ENCODE assay signal across 9 mouse cellular contexts in the genomic region with DNA sequence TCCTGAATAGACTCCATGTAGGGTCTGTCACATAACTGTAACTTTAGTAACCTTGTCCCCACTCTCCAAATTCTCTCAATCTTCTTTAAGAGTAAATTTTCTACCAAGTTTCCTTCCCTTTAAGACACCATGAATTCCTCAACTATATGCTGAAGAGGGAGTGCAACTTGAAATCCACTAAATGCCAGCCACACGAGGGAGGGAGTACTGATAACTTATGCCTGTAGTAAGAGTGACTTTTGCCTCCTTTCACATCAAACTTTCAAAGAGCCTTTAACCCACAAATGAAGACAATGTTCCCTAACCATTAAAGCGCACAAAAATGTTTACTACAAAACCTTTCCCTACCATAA. TPM values are rescaled to one million over a fixed set of nuclear protein-coding genes. Genes with fewer than 3 reads are reported as not detected.
DNase-seq lines count a peak whose midpoint lies in the region; ATAC-seq lines count a peak whose summit lies in the region.
"Had no signal": no experiment of that assay in that cellular context is flagged by ENCODE, and none has a peak within 500 bp of the region (broad histone marks: within the 10 kb centered on the region; RNA-seq: fewer than 3 reads in every experiment).

No protein-coding gene starts in this region.

- no peaks in the 10 kb centered on the region for H3K36me3 ChIP-seq in limb, embryonic 12.5 days
- H3K36me3 ChIP-seq in stomach, embryonic 14.5 days (ENCODE audit: control insufficient read depth, insufficient read depth, low read length) = no peaks in the 10 kb centered on the region

- H3K9ac ChIP-seq in limb, embryonic 12.5 days (replicated peaks) = no peak overlapping the region
- H3K9ac ChIP-seq in stomach, embryonic 14.5 days (replicated peaks; ENCODE audit: low read depth, low read length) = no peak overlapping the region

- H3K27ac ChIP-seq in limb, embryonic 12.5 days = no peak overlapping the region
- no peak overlapping the region for H3K27ac ChIP-seq in stomach, embryonic 14.5 days (ENCODE audit: low read length)

- peak overlapping the region; percentile 51 for H3K4me3 ChIP-seq in limb, embryonic 12.5 days (replicated peaks)
- peak overlapping the region; percentile 38 for H3K4me3 ChIP-seq in stomach, embryonic 14.5 days (ENCODE audit: low read depth, low read length)

- no peak for DNase-seq in frontal cortex, adult 2 months (ENCODE audit: extremely low spot score in 1 of 2, low spot score in 1 of 2)
- DNase-seq in retina, embryonic 14.5 days (ENCODE audit: low spot score) = peak; percentile 8
- no peak for DNase-seq in retina, postnatal 1 day
- no peak for DNase-seq in thymus, postnatal 36 days
- DNase-seq in left cerebral cortex, adult 11 months (ENCODE audit: low spot score) = no peak

- H3K4me2 ChIP-seq in limb, embryonic 12.5 days = peak overlapping the region; percentile 74
- peak overlapping the region; percentile 49 for H3K4me2 ChIP-seq in stomach, embryonic 14.5 days (replicated peaks; ENCODE audit: low read depth, low read length)

- no peaks in the 10 kb centered on the region for H3K9me3 ChIP-seq in limb, embryonic 12.5 days
- H3K9me3 ChIP-seq in stomach, embryonic 14.5 days (ENCODE audit: control insufficient read depth, low read depth, low read length) = no peaks in the 10 kb centered on the region

- H3K27me3 ChIP-seq in limb, embryonic 12.5 days = no peaks in the 10 kb centered on the region
- no peaks in the 10 kb centered on the region for H3K27me3 ChIP-seq in stomach, embryonic 14.5 days (ENCODE audit: control insufficient read depth, insufficient read depth, low read length)

- WGBS in limb, embryonic 12.5 days = 54% methylated on average over 2 of the region's 2 CpGs
- 49% methylated on average over 2 of the region's 2 CpGs for WGBS in stomach, embryonic 14.5 days

- ATAC-seq in frontal cortex, adult (ENCODE audit: low TSS enrichment) = peak; percentile 53; the same call in 1 of the 2 replicates
- ATAC-seq in limb, embryonic 12.5 days (ENCODE audit: insufficient number of reproducible peaks, insufficient read depth, low FRiP score, low TSS enrichment, low read depth) = no peak
- no peak for ATAC-seq in stomach, embryonic 14.5 days (ENCODE audit: insufficient number of reproducible peaks, insufficient read depth, low FRiP score, low read depth)

- H3K4me1 ChIP-seq in limb, embryonic 12.5 days (replicated peaks) = no peaks in the 10 kb centered on the region
- H3K4me1 ChIP-seq in stomach, embryonic 14.5 days (ENCODE audit: control insufficient read depth, insufficient read depth, low read length) = no peaks in the 10 kb centered on the region

RNA-seq across cellular contexts. Expression of a gene that starts 1.0 kb away (rescaled TPM):
- polyA plus RNA-seq in frontal cortex, adult 2 months (2012; rRNA removed) = 5.8 and 5.9 TPM in 2 replicates
- 0.83 and 0.98 TPM in 2 replicates for polyA plus RNA-seq in limb, embryonic 12.5 days (2016; fragmentation: Nextera tagmentation; extraction: Ambion mirVana)
- polyA plus RNA-seq in stomach, embryonic 14.5 days (2014; fragmentation: Nextera tagmentation; extraction: Ambion mirVana) = 1.7 and 2.5 TPM in 2 replicates

RNA-seq across cellular contexts. Expression of a gene that starts 12.7 kb away (rescaled TPM):
- polyA plus RNA-seq in frontal cortex, adult 2 months (2012; rRNA removed) = 52.9 and 55.1 TPM in 2 replicates
- polyA plus RNA-seq in limb, embryonic 12.5 days (2016; fragmentation: Nextera tagmentation; extraction: Ambion mirVana) = 6.2 and 7.7 TPM in 2 replicates
- polyA plus RNA-seq in stomach, embryonic 14.5 days (2014; fragmentation: Nextera tagmentation; extraction: Ambion mirVana) = 3.8 and 5.7 TPM in 2 replicates

RNA-seq across cellular contexts. Expression of a gene that starts 32.3 kb away (rescaled TPM):
- polyA plus RNA-seq in frontal cortex, adult 2 months (2012; rRNA removed) = 2.7 and 3.5 TPM in 2 replicates
- polyA plus RNA-seq in limb, embryonic 12.5 days (2016; fragmentation: Nextera tagmentation; extraction: Ambion mirVana) = not detected in 2 replicates
- polyA plus RNA-seq in stomach, embryonic 14.5 days (2014; fragmentation: Nextera tagmentation; extraction: Ambion mirVana) = not detected in 2 replicates
- polyA plus RNA-seq: C2C12 had no signal

RNA-seq across cellular contexts. Expression of a gene that starts 46.8 kb away (rescaled TPM):
- polyA plus RNA-seq in frontal cortex, adult 2 months (2012; rRNA removed) = 4.4 and 5.3 TPM in 2 replicates
- 1.2 and 1.3 TPM in 2 replicates for polyA plus RNA-seq in limb, embryonic 12.5 days (2016; fragmentation: Nextera tagmentation; extraction: Ambion mirVana)
- polyA plus RNA-seq in stomach, embryonic 14.5 days (2014; fragmentation: Nextera tagmentation; extraction: Ambion mirVana) = 0.45 and 0.90 TPM in 2 replicates

RNA-seq across cellular contexts. Expression of a gene that starts 49.5 kb away (rescaled TPM):
- 1.7 TPM in 2 replicates for polyA plus RNA-seq in frontal cortex, adult 2 months (2012; rRNA removed)
- polyA plus RNA-seq in limb, embryonic 12.5 days (2016; fragmentation: Nextera tagmentation; extraction: Ambion mirVana) = 0.59 and 0.66 TPM in 2 replicates
- 0.29 TPM in 1 of 2 replicates, not detected in the other for polyA plus RNA-seq in stomach, embryonic 14.5 days (2014; fragmentation: Nextera tagmentation; extraction: Ambion mirVana)
- polyA plus RNA-seq: C2C12 had no signal
